Mouse (Mus musculus): ENCODE data around the gene Zfy2. TPM values are rescaled to one million over a fixed set of nuclear protein-coding genes. Genes with fewer than 3 reads are reported as not detected.

The Zfy2 gene
- polyA plus RNA-seq (2012; ENCODE audit: low replicate concordance): not detected in 2 replicates

DNA sequence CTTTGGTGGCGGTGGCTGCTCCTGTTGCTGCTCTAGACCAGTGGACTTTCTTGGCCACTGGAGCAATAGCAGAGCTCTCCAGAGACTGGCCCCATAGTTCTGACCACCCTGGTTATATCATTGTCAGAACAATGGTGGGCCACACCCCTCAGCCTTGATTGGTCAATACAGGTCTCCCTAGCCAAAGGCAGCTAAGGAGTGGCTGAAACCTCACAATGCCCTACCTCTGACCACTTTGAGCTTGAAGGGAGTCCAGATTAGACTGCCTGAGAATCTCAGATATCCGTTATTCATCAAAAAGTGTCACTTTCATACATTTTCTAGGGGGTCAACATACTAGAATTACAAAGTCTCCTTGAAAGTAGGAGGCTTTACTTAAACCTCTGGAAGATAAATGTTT is at the start of gene Zfy2:
Gene Zfy2 (minus strand): TSS at position 101 of the 400 bp plus-strand sequence.

